Mouse (Mus musculus): ENCODE measurements around the gene Ndufaf1. TPM values are rescaled to one million over a fixed set of nuclear protein-coding genes. Genes with fewer than 3 reads are reported as not detected.
"Not testable (repeated sequence)": the region's sequence is repeated elsewhere in the genome, so short reads cannot be mapped to it uniquely, and the experiment has no call there.

The Ndufaf1 gene
- polyA plus RNA-seq, 1 experiment from 2014 or later: 38.3 TPM

GRCm38 (mm10) chr2:119674525-119675214 lies 12.0 kb upstream of the Ndufaf1 start, which contains the start of gene Rtf1:
Gene Rtf1, plus strand, starts transcription at chr2:119675068.
- H3K9me3 ChIP-seq (replicated peaks): no peaks in the 10 kb centered on the region
- H3K4me3 ChIP-seq: peak within 1 kb of the TSS; percentile 99
- no peaks in the 10 kb centered on the region for H3K36me3 ChIP-seq (ENCODE audit: poor library complexity, severe bottlenecking)
- H3K4me1 ChIP-seq: peaks cover 24% of the 10 kb centered on the region
- H3K27me3 ChIP-seq: peaks cover 10% of the 10 kb centered on the region; the same call in 1 of the 2 replicates
- peak within 1 kb of the TSS; percentile 99 for H3K9ac ChIP-seq
- H3K4me2 ChIP-seq: peak within 1 kb of the TSS; percentile 84
- WGBS: under 1% methylated on average over 44 of the region's 58 CpGs
- peak within 1 kb of the TSS; percentile 55 for H3K27ac ChIP-seq
- ATAC-seq: peak; percentile 96

- no peak overlapping the region for H3K27ac ChIP-seq
- no peak overlapping the region for H3K4me2 ChIP-seq
- peaks cover 3% of the 10 kb centered on the region; the same call in 1 of the 2 replicates for H3K4me1 ChIP-seq
- no peak overlapping the region for H3K9ac ChIP-seq
- WGBS: 16% methylated on average over 7 of the region's 7 CpGs
- no peak for ATAC-seq
- H3K27me3 ChIP-seq: peaks cover 10% of the 10 kb centered on the region; the same call in 1 of the 2 replicates
- no peaks in the 10 kb centered on the region for H3K9me3 ChIP-seq (replicated peaks)
- no peaks in the 10 kb centered on the region for H3K36me3 ChIP-seq (ENCODE audit: poor library complexity, severe bottlenecking)
- H3K4me3 ChIP-seq: no peak overlapping the region
Observed at GRCm38 (mm10) chr2:119669010-119669409, 6.4 kb upstream of the Ndufaf1 start.

DNA sequence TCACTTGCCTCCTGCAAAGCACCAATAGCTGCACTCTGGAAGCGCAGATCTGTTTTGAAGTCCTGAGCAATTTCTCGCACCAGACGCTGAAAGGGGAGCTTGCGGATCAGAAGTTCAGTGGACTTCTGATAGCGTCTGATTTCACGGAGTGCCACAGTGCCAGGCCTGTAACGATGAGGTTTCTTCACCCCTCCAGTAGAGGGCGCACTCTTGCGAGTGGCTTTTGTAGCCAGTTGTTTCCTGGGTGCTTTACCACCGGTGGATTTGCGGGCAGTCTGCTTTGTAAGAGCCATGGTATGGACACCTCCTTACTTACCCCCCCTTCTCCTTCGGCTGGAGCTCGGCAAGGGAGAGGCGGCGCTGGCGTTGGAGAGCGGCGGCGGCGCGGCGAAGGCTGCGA lies 3.1 kb upstream of the Ndufaf1 start:
- not testable (repeated sequence) for H3K36me3 ChIP-seq (ENCODE audit: poor library complexity, severe bottlenecking); H3K4me1 ChIP-seq; H3K27me3 ChIP-seq; ATAC-seq; H3K27ac ChIP-seq; H3K9ac ChIP-seq; H3K4me3 ChIP-seq; H3K4me2 ChIP-seq; H3K9me3 ChIP-seq (replicated peaks)
- WGBS: 69% methylated on average over 21 of the region's 23 CpGs

GRCm38 (mm10) chr2:119644254-119644653 lies 18.4 kb downstream of the Ndufaf1 start:
- Histone ChIP-seq H3K27me3 (no peaks in the 10 kb centered on the region), H3K9ac (no peak overlapping the region), H3K36me3 (ENCODE audit: poor library complexity, severe bottlenecking) (peaks cover 93% of the 10 kb centered on the region), H3K9me3 (replicated peaks) (no peaks in the 10 kb centered on the region), H3K4me1 (no peaks in the 10 kb centered on the region), H3K27ac (no peak overlapping the region), H3K4me2 (no peak overlapping the region), H3K4me3 (no peak overlapping the region)
- no peak for ATAC-seq
- WGBS: 92% methylated on average over 5 of the region's 5 CpGs

DNA sequence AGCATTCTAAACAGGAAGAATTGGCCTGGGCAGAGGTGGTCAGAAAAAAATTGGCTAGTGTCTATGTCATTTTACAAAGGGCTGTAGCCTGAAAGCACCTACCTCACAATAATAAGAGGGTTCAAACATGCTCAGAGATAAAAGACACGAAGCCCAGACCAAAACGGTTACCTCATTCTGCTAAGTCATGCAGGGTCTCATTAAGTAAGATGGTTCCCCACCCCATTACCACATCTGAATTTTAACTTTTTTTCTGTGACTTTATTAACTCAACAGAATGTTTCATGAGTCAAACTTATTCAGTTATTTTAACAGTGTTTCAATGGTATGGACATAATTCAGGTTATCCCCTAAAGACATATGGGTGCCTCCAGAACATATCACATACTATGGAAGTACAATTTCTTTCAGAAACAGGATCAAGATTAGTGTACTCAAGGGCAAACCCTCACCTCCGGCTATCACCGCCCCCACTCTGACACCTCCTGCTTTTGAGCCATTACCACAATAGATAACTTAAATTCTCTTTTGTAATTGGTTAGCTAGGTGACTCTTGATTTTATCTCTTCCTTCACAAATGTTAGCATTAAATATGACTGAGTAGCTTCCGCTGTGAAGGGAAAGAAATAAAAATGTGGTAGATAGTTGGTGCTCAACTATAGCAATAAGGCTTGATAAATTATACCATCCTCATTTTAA lies 21.3 kb downstream of the Ndufaf1 start:
- Histone ChIP-seq H3K27ac (no peak overlapping the region), H3K4me3 (no peak overlapping the region), H3K9me3 (replicated peaks) (no peaks in the 10 kb centered on the region), H3K36me3 (ENCODE audit: poor library complexity, severe bottlenecking) (peaks cover 95% of the 10 kb centered on the region), H3K9ac (no peak overlapping the region), H3K4me2 (no peak overlapping the region), H3K27me3 (no peaks in the 10 kb centered on the region), H3K4me1 (no peaks in the 10 kb centered on the region)
- WGBS: 91% methylated on average over 5 of the region's 5 CpGs
- ATAC-seq: no peak

DNA sequence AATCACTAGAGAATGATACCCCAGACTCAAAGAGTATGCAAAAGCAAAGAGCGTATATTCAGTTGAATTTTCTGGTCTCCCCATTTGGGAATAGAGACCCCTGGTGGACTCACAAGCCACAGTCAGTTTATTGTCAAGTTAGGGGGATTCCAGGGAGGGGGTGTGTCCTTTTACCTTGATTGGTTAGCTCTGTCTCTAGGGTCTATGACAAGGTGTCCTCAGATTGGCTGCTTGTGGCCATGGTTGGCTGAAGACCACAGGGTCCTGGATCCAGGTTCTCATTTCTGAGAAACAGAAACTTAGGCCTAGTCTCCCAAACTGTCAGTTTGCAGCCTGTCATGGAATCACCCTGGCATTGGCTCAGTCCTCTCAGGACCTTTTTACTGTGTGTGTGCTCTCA lies 25.8 kb downstream of the Ndufaf1 start:
- Histone ChIP-seq H3K4me1 (no peaks in the 10 kb centered on the region), H3K36me3 (ENCODE audit: poor library complexity, severe bottlenecking) (peaks cover 92% of the 10 kb centered on the region), H3K27ac (no peak overlapping the region), H3K4me3 (no peak overlapping the region), H3K9ac (no peak overlapping the region), H3K27me3 (no peaks in the 10 kb centered on the region), H3K9me3 (replicated peaks) (no peaks in the 10 kb centered on the region), H3K4me2 (no peak overlapping the region)
- ATAC-seq: no peak
- 81% methylated on average over 1 of the region's 1 CpGs for WGBS

DNA sequence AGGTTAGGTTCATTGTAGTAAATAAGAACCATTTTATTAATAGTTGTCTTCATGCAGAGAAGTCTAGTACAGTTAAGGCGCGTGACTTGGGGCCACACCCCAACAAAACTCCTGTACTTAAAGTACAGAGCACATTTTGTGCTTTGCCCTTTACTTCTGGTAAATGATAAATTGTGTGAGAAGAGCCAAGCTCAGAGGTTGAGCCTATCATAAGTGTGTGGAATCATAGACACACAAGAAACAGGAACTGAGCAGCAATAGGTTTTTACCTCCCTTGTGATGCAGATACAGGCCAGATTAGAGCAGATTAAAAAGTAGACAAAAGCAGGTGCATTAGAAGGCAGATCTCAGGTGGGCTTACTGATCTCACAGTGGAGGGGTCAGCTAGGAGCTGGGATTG lies 41.3 kb downstream of the Ndufaf1 start:
- H3K4me3 ChIP-seq: peak overlapping the region; percentile 11; the same call in 1 of the 2 replicates
- no peak for ATAC-seq
- peak overlapping the region; percentile 30; the same call in 1 of the 2 replicates for H3K9ac ChIP-seq
- H3K27me3 ChIP-seq: no peaks in the 10 kb centered on the region
- peak overlapping the region; percentile 47 for H3K4me2 ChIP-seq
- H3K36me3 ChIP-seq (ENCODE audit: poor library complexity, severe bottlenecking): peaks cover 31% of the 10 kb centered on the region
- peaks cover 45% of the 10 kb centered on the region for H3K4me1 ChIP-seq
- 96% methylated on average over 2 of the region's 2 CpGs for WGBS
- H3K27ac ChIP-seq: no peak overlapping the region
- H3K9me3 ChIP-seq (replicated peaks): no peaks in the 10 kb centered on the region

DNA sequence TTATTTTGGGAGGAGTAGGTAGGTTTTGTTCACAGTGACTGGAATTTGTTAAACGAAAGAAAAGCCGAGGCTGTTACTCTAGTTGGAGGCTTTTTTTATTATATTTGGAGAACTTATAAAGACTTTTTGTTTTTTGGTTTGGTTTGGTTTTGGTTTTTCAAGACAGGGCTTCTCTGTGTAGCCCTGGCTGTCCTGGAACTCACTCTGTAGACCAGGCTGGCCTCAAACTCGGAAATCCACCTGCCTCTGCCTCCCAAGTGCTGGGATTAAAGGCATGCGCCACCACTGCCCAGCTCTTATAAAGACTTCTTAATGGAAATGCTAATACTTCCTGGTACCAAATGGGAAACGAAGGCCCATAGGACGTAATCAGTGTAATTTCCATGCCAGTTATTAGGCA lies 43.6 kb downstream of the Ndufaf1 start:
- Histone ChIP-seq H3K27ac (peak overlapping the region; percentile 59; the same call in 1 of the 2 replicates), H3K4me1 (peaks cover 46% of the 10 kb centered on the region), H3K4me3 (peak overlapping the region; percentile 67), H3K4me2 (peak overlapping the region; percentile 90), H3K36me3 (ENCODE audit: poor library complexity, severe bottlenecking) (peaks cover 12% of the 10 kb centered on the region), H3K9ac (peak overlapping the region; percentile 66)
- 9% methylated on average over 6 of the region's 6 CpGs for WGBS
- not testable (repeated sequence) for H3K9me3 ChIP-seq (replicated peaks); ATAC-seq; H3K27me3 ChIP-seq

- Histone ChIP-seq H3K4me2 (peak within 1 kb of the TSS; percentile 90), H3K27ac (peak within 1 kb of the TSS; percentile 59), H3K4me3 (peak within 1 kb of the TSS; percentile 67), H3K9ac (peak within 1 kb of the TSS; percentile 77), H3K4me1 (peaks cover 43% of the 10 kb centered on the region), H3K27me3 (no peaks in the 10 kb centered on the region), H3K9me3 (replicated peaks) (no peaks in the 10 kb centered on the region), H3K36me3 (ENCODE audit: poor library complexity, severe bottlenecking) (peaks cover 6% of the 10 kb centered on the region)
- WGBS: under 1% methylated on average over 55 of the region's 55 CpGs
- peak; percentile 100 for ATAC-seq
Observed at GRCm38 (mm10) chr2:119618199-119618982, 44.2 kb downstream of the Ndufaf1 start, which contains the start of the genes Nusap1 and Oip5. Gene Nusap1, plus strand, starts transcription at chr2:119618298. Gene Oip5, minus strand, starts transcription at chr2:119618469.

DNA sequence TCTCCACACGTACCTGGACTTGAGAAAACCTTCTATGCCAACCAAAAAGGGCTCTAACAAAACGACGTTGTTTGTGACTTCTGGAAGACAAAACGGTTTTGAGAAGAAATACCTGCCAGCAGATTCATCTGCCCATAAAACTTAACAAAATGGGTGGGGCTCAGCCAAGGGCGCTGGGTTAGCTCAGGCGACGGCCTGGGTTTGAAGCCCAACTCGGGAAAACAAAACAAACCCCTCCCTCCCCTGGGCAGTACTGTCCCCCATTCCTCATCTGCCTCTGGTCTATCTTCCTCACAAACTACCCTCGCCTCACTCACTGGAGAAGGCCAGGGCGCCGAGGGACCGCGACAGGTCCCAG lies 44.8 kb downstream of the Ndufaf1 start:
- WGBS: under 1% methylated on average over 13 of the region's 13 CpGs
- Histone ChIP-seq H3K4me2 (peak overlapping the region; percentile 90), H3K27me3 (no peaks in the 10 kb centered on the region), H3K9me3 (replicated peaks) (no peaks in the 10 kb centered on the region), H3K27ac (no peak overlapping the region; the same call in 1 of the 2 replicates), H3K36me3 (ENCODE audit: poor library complexity, severe bottlenecking) (peaks cover 3% of the 10 kb centered on the region; the same call in 1 of the 2 replicates), H3K4me3 (peak overlapping the region; percentile 67), H3K4me1 (peaks cover 42% of the 10 kb centered on the region), H3K9ac (peak overlapping the region; percentile 77)
- ATAC-seq: no peak

- ATAC-seq: no peak
- Histone ChIP-seq H3K36me3 (ENCODE audit: poor library complexity, severe bottlenecking) (peaks cover 68% of the 10 kb centered on the region), H3K27me3 (no peaks in the 10 kb centered on the region), H3K4me1 (no peaks in the 10 kb centered on the region), H3K27ac (no peak overlapping the region), H3K9ac (no peak overlapping the region), H3K4me2 (no peak overlapping the region), H3K4me3 (no peak overlapping the region), H3K9me3 (replicated peaks) (no peaks in the 10 kb centered on the region)
- WGBS: 93% methylated on average over 4 of the region's 4 CpGs
Observed at GRCm38 (mm10) chr2:119607023-119607422, 55.6 kb downstream of the Ndufaf1 start.

Data from forebrain, embryonic 13.5 days (tissue).